Mouse (Mus musculus): ENCODE data around the gene Zfp36. TPM values are rescaled to one million over a fixed set of nuclear protein-coding genes. Genes with fewer than 3 reads are reported as not detected.
A peak's percentile ranks its signal among the peaks of the same experiment; 100 is the strongest.

The Zfp36 gene
- polyA plus RNA-seq, 1 experiment from 2014 or later = 17.9 TPM

DNA sequence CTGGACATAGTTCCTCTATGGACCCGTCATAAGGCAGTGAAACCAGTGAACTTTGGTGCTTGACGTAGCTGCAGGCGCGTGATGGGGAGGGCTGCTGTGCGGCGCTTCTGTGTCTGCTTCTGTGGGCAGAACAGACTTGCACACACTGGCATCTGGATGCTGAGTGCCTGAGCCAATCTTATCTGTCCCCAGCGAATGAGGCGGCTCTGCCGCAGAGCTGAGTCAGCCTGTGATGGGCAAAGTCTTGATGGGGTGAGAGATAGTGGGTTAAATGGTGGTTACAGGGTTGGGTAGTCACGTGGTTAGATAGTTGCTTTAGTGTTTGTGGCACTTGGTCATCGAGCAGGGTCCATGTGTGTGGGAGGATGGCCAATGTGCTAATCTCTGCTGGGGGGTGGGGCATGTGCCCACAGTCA, 2.9 kb upstream of the Zfp36 start:
- no peaks in the 10 kb centered on the region for H3K9me3 ChIP-seq
- peaks cover 13% of the 10 kb centered on the region for H3K36me3 ChIP-seq
- H3K27me3 ChIP-seq = no peaks in the 10 kb centered on the region
- no peak overlapping the region for H3K9ac ChIP-seq
- peaks cover 49% of the 10 kb centered on the region for H3K4me1 ChIP-seq
- ATAC-seq (ENCODE audit: borderline replicate concordance, extremely low read depth, low FRiP score, low TSS enrichment) = no peak
- H3K27ac ChIP-seq = peak overlapping the region; percentile 98
- peak overlapping the region; percentile 63; the same call in 1 of the 2 replicates for H3K4me2 ChIP-seq
- no peak overlapping the region for H3K4me3 ChIP-seq
- 49% methylated on average over 11 of the region's 11 CpGs for WGBS

DNA sequence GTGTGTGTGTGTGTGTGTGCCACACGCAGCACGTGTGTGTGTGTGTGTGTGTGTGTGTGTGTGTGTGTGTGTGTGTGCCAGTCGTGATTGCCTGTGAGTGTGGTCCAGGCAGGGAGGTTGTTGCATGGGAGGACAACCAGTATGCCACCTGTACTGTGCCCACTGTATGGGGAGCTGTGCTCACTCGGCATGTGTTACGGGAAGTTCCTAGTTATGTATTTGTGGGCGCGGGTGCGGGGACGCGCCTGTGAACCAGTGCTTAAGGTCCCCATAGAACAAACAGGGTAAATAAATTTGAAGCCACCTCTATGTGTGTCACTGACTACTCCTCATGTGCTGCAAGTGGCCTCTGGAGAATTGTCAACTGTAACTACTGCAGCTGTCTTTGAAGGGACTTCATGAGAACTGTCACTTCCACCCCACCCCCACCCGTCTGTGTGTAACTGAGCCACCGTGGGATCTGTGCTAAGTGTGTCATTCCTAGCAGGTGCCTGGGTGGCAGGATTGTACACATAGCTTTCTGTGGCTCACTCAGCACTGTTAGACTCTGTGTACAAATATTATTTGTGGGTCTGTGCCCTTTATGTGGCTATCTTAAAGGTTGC, 2.4 kb upstream of the Zfp36 start:
- Histone ChIP-seq H3K9me3 (no peaks in the 10 kb centered on the region), H3K4me3 (peak overlapping the region; percentile 36; the same call in 1 of the 2 replicates), H3K9ac (no peak overlapping the region), H3K27me3 (no peaks in the 10 kb centered on the region), H3K36me3 (peaks cover 8% of the 10 kb centered on the region), H3K4me2 (peak overlapping the region; percentile 63), H3K4me1 (peaks cover 54% of the 10 kb centered on the region), H3K27ac (peak overlapping the region; percentile 98)
- WGBS = 30% methylated on average over 10 of the region's 12 CpGs
- no peak; the same call in 1 of the 2 replicates for ATAC-seq (ENCODE audit: borderline replicate concordance, extremely low read depth, low FRiP score, low TSS enrichment)

DNA sequence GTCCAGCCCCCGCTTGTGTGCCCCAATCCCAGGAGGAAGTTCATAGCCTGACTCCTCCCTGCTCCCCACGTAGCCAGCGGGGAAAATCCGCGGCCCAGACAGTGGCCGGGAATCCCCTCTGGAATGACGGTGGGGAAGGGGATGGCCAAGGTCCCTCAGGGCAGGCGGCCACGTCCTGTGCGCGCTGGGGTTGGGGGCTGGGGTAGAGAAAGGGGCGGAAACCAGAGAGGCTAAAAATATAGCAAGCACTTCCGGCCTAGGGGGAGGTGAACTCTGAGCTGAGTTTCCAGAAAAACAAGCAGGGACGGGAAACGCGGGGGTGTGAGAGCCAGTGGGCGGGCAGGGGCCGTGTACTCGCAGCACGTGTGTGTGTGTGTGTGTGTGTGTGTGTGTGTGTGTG, 1.9 kb upstream of the Zfp36 start:
- Histone ChIP-seq H3K9me3 (no peaks in the 10 kb centered on the region), H3K9ac (peak overlapping the region; percentile 40), H3K4me1 (peaks cover 59% of the 10 kb centered on the region), H3K36me3 (peaks cover 7% of the 10 kb centered on the region), H3K4me3 (peak overlapping the region; percentile 36), H3K4me2 (peak overlapping the region; percentile 63), H3K27ac (peak overlapping the region; percentile 98), H3K27me3 (no peaks in the 10 kb centered on the region)
- ATAC-seq (ENCODE audit: borderline replicate concordance, extremely low read depth, low FRiP score, low TSS enrichment) = peak; percentile 75
- 0% methylated on average over 17 of the region's 20 CpGs for WGBS

DNA sequence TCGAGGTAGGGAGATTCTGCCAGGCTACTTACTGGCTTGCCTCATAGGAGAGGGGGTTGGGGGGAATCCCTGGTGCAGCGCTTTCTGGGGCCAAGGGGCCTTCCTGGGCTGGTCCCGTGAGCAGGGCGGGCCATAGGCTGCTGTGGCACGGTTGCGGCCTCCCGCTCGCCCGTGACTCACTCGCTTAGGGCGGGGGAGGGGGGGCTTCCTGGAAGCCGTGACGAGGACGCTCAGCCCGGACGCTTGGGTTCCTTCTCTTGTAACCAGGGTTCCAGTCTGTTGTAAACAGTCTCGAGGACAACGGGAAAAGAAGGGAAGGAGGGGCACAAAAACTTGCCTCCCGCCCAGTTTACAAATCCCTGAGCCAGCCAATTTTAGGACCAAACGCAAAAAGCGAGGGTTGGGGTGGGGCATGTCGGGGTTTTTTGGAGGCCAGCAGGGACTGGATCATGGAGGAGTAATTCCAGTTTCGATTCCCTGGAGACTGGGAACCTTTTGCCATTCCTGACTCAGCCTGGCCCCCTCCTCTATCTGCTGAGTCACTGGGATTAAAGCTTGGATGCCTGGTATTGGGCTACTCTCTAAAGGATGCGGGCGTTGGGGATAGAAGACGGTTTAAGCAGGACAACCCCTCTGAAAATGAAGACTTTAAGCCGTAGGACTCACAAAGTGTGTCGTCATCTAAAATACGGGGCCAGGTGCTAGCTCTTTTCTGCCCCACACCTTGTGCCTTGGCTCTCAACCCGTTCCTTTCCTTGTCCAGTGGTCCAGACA, 1.2 kb upstream of the Zfp36 start:
- no peaks in the 10 kb centered on the region for H3K27me3 ChIP-seq
- peak overlapping the region; percentile 98 for H3K27ac ChIP-seq
- peak overlapping the region; percentile 63 for H3K4me2 ChIP-seq
- H3K4me1 ChIP-seq = peaks cover 62% of the 10 kb centered on the region
- H3K36me3 ChIP-seq = peaks cover 7% of the 10 kb centered on the region
- H3K9me3 ChIP-seq = no peaks in the 10 kb centered on the region
- ATAC-seq (ENCODE audit: borderline replicate concordance, extremely low read depth, low FRiP score, low TSS enrichment) = peak; percentile 49
- WGBS = 5% methylated on average over 30 of the region's 30 CpGs
- H3K9ac ChIP-seq = peak overlapping the region; percentile 40
- H3K4me3 ChIP-seq = peak overlapping the region; percentile 36

DNA sequence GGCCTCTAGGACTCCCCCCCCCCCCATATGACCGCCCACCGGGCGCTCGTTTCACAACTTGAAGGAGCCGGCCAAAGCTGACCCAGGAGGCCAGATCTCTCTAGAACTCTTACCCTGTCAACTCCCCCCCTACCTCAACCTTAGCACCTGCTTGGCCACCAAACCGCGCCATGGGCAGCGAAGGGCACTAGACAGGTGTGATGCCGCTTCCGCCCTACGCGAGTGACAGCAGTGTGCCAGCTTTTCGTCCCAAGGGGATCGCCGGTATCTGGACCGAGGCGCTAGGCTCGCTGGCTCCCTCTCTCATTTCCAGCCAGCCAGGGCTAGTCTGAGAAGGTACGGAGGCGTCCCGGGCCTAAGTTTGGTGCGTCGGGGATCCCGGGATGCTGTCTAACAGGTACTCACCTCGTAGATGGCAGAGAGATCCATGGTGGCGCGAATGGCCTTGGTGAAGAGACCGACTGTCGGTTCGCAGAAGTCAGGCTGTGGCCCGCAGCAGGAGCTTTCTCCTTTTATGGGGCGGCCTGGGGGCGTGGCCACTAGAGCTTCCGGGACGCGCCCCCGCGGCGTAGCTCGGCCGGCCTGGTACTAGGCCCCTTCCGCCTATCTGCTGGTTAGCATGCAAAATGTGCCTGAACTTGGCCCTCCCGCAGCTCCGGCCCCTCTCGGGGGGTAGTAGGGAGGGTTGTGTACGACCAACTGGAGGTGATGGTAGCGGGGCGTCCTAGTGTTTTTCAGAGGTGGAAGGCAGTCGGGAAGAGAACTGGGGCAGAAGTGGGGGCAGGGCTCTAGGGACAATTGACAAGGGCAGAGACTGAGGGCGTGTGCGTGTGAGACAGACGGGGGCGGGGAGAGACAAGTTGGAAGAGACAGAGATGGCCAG, 1.0 kb downstream of the Zfp36 start:
- H3K36me3 ChIP-seq = no peaks in the 10 kb centered on the region
- H3K4me3 ChIP-seq = peak overlapping the region; percentile 68
- H3K9ac ChIP-seq = peak overlapping the region; percentile 82
- peak; percentile 16 for ATAC-seq (ENCODE audit: borderline replicate concordance, extremely low read depth, low FRiP score, low TSS enrichment)
- H3K27ac ChIP-seq = peak overlapping the region; percentile 98
- H3K27me3 ChIP-seq = no peaks in the 10 kb centered on the region
- 1% methylated on average over 53 of the region's 53 CpGs for WGBS
- peak overlapping the region; percentile 83 for H3K4me2 ChIP-seq
- H3K9me3 ChIP-seq = no peaks in the 10 kb centered on the region
- H3K4me1 ChIP-seq = peaks cover 73% of the 10 kb centered on the region

DNA sequence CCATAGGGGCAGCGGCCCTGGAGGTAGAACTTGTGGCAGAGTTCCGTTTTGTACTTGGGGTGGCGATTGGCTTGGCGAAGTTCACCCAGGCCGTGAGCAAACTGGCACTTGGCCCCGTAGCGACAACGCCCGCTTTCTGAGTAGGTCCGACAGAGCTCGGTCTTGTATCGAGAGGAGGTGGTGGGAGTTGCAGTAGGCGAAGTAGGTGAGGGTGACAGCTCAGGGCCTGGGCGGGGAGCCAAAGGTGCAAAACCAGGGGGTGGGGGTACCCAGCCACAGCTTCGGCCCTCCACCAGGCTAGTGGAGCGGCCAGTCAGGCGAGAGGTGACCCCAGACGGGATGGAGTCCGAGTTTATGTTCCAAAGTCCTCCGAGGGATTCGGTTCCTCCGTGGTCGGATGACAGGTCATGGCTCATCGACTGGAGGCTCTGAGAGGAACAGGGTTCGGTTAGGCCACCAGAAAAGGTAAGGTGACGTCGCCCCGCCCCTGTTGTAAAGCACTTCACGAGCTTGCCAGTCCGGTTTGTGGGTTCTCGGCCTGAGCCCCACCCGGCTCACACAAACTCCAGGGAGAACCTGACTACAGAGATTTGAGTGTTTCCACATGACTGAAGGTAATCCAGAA, 1.9 kb downstream of the Zfp36 start:
- WGBS = 18% methylated on average over 32 of the region's 32 CpGs

DNA sequence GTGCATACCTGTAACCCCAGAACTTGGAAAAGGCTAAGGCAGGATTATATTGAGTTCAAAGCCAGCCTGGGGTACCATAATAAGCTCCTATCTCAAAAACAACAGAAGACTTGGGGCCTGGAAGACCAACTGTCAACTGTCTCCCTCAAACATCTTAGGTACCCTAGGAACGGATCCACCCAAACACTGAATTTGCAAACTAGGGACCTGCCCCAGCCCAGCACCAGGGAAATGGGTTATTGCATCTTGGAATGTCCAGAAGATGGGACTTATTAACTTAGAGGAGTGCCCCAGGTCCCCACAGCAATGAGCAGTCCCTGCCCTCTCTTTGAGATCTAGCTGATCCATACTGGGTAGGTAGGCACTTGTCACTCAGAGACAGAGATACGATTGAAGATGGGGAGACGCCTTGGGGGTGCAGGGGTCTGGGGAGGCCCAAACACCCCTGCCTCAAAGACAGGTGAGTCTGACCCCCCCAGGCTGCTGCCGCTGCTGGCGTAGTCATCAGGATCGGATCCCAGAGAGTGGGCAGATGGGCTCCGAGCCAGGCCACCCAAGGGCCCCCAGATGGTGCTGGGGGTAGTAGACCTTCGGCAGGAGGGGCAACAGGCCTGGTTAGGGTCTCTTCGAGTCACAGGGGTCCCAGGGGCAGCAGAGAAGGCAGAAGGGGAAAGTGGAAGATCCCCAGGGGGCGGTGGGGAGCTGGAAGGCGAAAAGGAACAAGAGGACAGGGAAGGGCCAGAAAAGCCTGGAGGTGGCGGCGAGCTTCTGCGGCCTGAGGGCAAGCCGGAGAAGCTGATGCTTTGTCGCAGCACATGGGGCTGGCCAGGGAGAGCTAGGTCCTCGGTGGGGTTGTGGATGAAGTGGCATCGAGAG, 2.6 kb downstream of the Zfp36 start:
- no peak for ATAC-seq (ENCODE audit: borderline replicate concordance, extremely low read depth, low FRiP score, low TSS enrichment)
- H3K4me3 ChIP-seq = peak overlapping the region; percentile 68
- H3K27ac ChIP-seq = peak overlapping the region; percentile 98
- peaks cover 67% of the 10 kb centered on the region for H3K4me1 ChIP-seq
- H3K9ac ChIP-seq = peak overlapping the region; percentile 82
- peak overlapping the region; percentile 83 for H3K4me2 ChIP-seq
- 61% methylated on average over 18 of the region's 18 CpGs for WGBS
- no peaks in the 10 kb centered on the region for H3K27me3 ChIP-seq
- H3K36me3 ChIP-seq = no peaks in the 10 kb centered on the region
- H3K9me3 ChIP-seq = no peaks in the 10 kb centered on the region

More for the DNA sequence above, 1.9 kb downstream of the Zfp36 start:
- Histone ChIP-seq H3K36me3 (no peaks in the 10 kb centered on the region), H3K9me3 (no peaks in the 10 kb centered on the region), H3K27ac (peak overlapping the region; percentile 98), H3K4me3 (peak overlapping the region; percentile 68), H3K27me3 (no peaks in the 10 kb centered on the region), H3K4me1 (peaks cover 74% of the 10 kb centered on the region), H3K9ac (peak overlapping the region; percentile 82), H3K4me2 (peak overlapping the region; percentile 83)
- no peak for ATAC-seq (ENCODE audit: borderline replicate concordance, extremely low read depth, low FRiP score, low TSS enrichment)

DNA sequence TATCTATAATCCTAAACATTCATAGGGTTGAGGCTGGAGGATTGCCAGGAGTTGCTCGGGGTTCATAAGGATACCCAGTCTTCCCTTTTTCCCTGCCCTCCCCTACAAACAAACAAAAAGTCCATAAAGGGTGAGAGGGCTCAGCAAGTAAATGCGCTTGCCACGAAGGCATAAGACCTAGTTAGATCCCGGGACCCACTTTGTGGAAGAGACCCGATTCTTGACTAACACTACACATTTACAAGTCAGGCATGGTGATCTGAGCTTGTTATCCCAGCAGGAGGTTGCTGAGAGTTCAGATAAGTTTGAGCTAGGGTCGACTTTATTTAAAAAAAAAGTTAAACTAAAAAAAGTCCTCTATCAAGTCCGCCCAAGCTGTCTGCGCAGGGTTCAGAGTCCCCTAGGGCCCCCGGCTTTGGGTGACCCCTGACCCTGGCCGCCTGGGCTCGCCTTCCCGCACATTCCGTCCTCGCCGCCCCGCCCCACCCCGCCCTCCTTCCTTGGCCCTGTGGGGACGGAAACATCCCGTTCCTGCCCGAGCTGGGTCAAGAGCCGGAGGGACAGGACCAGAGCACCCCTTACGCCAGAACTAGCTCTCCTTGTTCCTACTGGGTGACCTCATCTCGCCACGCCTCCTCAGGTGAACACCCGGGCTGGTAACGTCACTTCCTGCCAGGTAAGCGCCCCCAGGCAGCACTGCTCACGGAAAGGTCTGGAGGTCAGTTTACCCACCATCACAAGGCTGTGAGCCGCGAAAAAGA, 3.9 kb downstream of the Zfp36 start:
- no peaks in the 10 kb centered on the region for H3K27me3 ChIP-seq
- peak overlapping the region; percentile 98 for H3K27ac ChIP-seq
- H3K9me3 ChIP-seq = no peaks in the 10 kb centered on the region
- WGBS = 1% methylated on average over 30 of the region's 30 CpGs
- peaks cover 56% of the 10 kb centered on the region for H3K4me1 ChIP-seq
- ATAC-seq (ENCODE audit: borderline replicate concordance, extremely low read depth, low FRiP score, low TSS enrichment) = no peak
- H3K36me3 ChIP-seq = no peaks in the 10 kb centered on the region
- H3K9ac ChIP-seq = peak overlapping the region; percentile 41
- H3K4me2 ChIP-seq = peak overlapping the region; percentile 83
- H3K4me3 ChIP-seq = peak overlapping the region; percentile 68

DNA sequence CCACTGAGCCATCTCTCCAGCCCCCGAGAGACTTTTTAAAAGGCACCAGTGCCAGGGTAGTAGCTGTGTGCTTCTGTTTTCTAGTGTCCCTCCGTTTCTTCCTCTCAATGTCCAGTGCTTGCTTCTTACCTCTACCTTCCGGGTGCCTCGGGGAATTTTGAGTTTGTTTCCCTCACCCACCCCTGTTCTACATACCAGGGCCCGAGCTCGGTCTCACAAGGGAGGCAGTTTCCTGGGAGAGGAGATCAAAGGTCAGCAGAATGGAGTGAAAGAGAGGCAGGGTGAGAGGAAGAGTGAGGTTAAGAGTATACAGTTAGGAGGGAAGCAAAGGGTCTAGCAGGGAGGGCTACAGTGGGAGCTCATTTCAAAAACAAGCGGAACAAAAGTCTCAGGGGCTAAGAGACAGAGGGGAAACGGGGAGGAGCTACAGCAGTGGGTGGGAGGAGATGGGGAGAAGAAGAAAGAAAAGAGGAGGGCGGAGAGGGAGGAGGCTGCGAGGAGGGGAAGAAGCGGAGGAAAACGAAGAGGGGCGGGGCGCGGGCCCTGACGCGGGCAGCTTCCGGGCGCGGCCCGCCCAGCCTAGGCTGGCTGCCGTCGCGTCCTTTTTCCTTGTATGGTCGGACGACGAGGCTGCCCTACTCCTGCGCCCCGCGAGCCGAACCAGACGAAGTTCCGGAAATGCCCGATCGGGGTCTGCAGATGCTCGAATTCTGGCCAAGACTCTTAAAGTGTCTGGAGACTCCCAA, 4.7 kb downstream of the Zfp36 start:
- H3K36me3 ChIP-seq = no peaks in the 10 kb centered on the region; the same call in 1 of the 2 replicates
- peak overlapping the region; percentile 63 for H3K9ac ChIP-seq
- peak overlapping the region; percentile 83 for H3K4me2 ChIP-seq
- peak; percentile 66 for ATAC-seq (ENCODE audit: borderline replicate concordance, extremely low read depth, low FRiP score, low TSS enrichment)
- peak overlapping the region; percentile 98 for H3K27ac ChIP-seq
- peak overlapping the region; percentile 68 for H3K4me3 ChIP-seq
- 2% methylated on average over 35 of the region's 36 CpGs for WGBS
- no peaks in the 10 kb centered on the region for H3K27me3 ChIP-seq
- peaks cover 54% of the 10 kb centered on the region for H3K4me1 ChIP-seq
- no peaks in the 10 kb centered on the region for H3K9me3 ChIP-seq

Data from lung, embryonic 15.5 days (tissue).